Mouse (Mus musculus) embryonic facial prominence, embryonic 11.5 days (tissue): ENCODE data around the gene Gm28729. TPM values are rescaled to one million over a fixed set of nuclear protein-coding genes. Genes with fewer than 3 reads are reported as not detected.

ENCODE experiments used
- ATAC-seq: fragments of 200-750 bp; cut with Nextera tagmentation; replicated peaks from 2 replicates; pipeline ENCODE4 v1.8.0; 2017; ENCODE audit warnings: low read depth; ENCODE audit not compliant: insufficient number of reproducible peaks, low FRiP score, low TSS enrichment
- DNase-seq: peaks from one replicate; pipeline ENCODE4 v3.0.0-alpha.2; 2015; ENCODE audit warnings: low spot score
- H3K27ac ChIP-seq: fragments of 300-500 bp; sonication (generic); replicated peaks from 2 replicates; pipeline ENCODE4 v1.5.1; 2014; ENCODE audit warnings: mild to moderate bottlenecking, low read depth, low read length, control low read depth
- H3K27me3 ChIP-seq: fragments of 300-500 bp; sonication (generic); 2 replicates; pipeline ENCODE4 v1.6.1; 2014; ENCODE audit warnings: mild to moderate bottlenecking, low read length, moderate library complexity, mixed read lengths; ENCODE audit not compliant: control insufficient read depth, insufficient read depth
- H3K36me3 ChIP-seq: fragments of 300-500 bp; sonication (generic); replicated peaks from 2 replicates; pipeline ENCODE4 v1.6.1; 2014; ENCODE audit warnings: low read depth, mild to moderate bottlenecking, low read length, moderate library complexity, mixed read lengths; ENCODE audit not compliant: control insufficient read depth, insufficient read depth
- H3K4me1 ChIP-seq: fragments of 300-500 bp; sonication (generic); 2 replicates; pipeline ENCODE4 v1.6.1; 2014; ENCODE audit warnings: low read length, mixed read lengths; ENCODE audit not compliant: control insufficient read depth, insufficient read depth
- H3K4me2 ChIP-seq: fragments of 300-500 bp; sonication (generic); 2 replicates; pipeline ENCODE4 v1.6.1; 2014; ENCODE audit warnings: low read depth, mild to moderate bottlenecking, control low read depth, low read length, moderate library complexity
- H3K4me3 ChIP-seq: fragments of 300-500 bp; sonication (generic); 2 replicates; pipeline ENCODE4 v1.5.1; 2014; ENCODE audit warnings: low read depth, low read length, control low read depth
- H3K9ac ChIP-seq: fragments of 300-500 bp; sonication (generic); replicated peaks from 2 replicates; pipeline ENCODE4 v1.6.1; 2014; ENCODE audit warnings: mild to moderate bottlenecking, control low read depth, low read length
- H3K9me3 ChIP-seq: fragments of 300-500 bp; sonication (generic); replicated peaks from 2 replicates; pipeline ENCODE4 v1.6.1; 2016; ENCODE audit warnings: mild to moderate bottlenecking, low read length, inconsistent platforms, mixed read lengths; ENCODE audit not compliant: control insufficient read depth
- WGBS: fragments of 180-500 bp; shearing (Covaris S2); extraction: QIAGEN DNeasy Blood & Tissue Kit; methylation state at CpG from one replicate; pipeline ENCODE4 v1.1.7; 2014; 5-methylcytosine and 5-hydroxymethylcytosine counted together
- polyA plus RNA-seq: library from polyadenylated mRNA; unstranded; fragments of >200 nt; fragmentation: Nextera tagmentation; extraction: Ambion mirVana; gene quantifications from 2 replicates; pipeline ENCODE4 v1.2.1, GENCODE M21; 2014

Gm28729 gene
- polyA plus RNA-seq, 1 experiment from 2014 or later: not detected

- Histone ChIP-seq H3K9me3 (no peaks in the 10 kb centered on the region), H3K4me1 (no peaks in the 10 kb centered on the region), H3K4me3 (no peak overlapping the region), H3K36me3 (no peaks in the 10 kb centered on the region), H3K27me3 (no peaks in the 10 kb centered on the region), H3K9ac (no peak overlapping the region), H3K4me2 (no peak overlapping the region), H3K27ac (no peak overlapping the region)
- no peak for ATAC-seq
- DNase-seq: no peak
- whole genome bisulfite sequencing: 93% methylated on average over 8 of the region's 8 CpGs
Observed at GRCm38 (mm10) chr9:96470266-96470974, 54.6 kb downstream of the Gm28729 start.

GRCm38 (mm10) chr9:96469556-96470265, 55.4 kb downstream of the Gm28729 start:
- Histone ChIP-seq H3K9ac (no peak overlapping the region), H3K4me1 (no peaks in the 10 kb centered on the region), H3K27ac (no peak overlapping the region), H3K4me3 (no peak overlapping the region), H3K36me3 (no peaks in the 10 kb centered on the region), H3K27me3 (no peaks in the 10 kb centered on the region), H3K9me3 (no peaks in the 10 kb centered on the region), H3K4me2 (no peak overlapping the region)
- ATAC-seq (no peak), DNase-seq (no peak)
- WGBS: 73% methylated on average over 8 of the region's 8 CpGs

DNA sequence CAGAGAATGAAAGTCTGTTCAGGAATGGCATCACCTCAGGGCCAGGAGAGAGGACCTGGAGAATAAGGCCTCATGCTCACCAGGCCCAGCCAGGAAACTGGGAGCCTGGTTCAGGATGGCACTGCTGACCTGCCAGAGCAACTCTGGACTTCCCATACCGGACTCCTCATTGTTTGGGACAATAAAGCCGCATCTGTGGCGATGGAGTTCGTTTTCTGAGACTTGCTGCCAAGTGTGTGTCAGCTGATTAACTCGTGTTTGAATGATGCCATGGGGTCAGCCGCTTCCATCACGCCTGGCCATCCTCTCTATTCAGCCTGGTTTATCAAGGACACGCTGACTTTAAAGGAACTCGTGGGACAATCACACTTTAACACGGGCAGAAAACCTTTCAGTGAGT, 61.4 kb downstream of the Gm28729 start:
- H3K27me3 ChIP-seq: no peaks in the 10 kb centered on the region
- no peak for DNase-seq
- 87% methylated on average over 10 of the region's 10 CpGs for WGBS

DNA sequence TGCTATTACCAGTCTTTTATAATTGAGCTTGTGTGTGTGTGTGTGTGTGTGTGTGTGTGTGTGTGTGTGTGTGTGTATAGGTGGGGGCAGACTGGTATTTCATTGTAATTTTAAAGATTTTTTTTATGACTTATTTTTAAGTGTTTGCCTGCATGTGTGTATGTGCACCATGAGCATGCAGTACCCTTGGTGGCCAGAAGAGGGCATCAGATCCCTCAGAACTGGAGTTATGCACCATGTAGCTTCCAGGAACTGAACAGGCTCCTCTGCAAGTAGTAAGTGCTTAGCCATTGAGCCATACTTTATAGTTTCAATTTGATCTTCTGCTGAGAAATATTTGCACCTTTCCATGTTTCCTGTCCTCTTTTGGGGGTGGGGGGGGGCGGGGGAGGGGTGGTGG, 63.5 kb downstream of the Gm28729 start:
- Histone ChIP-seq H3K4me3 (no peak overlapping the region), H3K4me1 (no peaks in the 10 kb centered on the region), H3K27me3 (no peaks in the 10 kb centered on the region), H3K9ac (no peak overlapping the region), H3K9me3 (no peaks in the 10 kb centered on the region), H3K27ac (no peak overlapping the region), H3K4me2 (no peak overlapping the region), H3K36me3 (no peaks in the 10 kb centered on the region)
- 40% methylated on average over 1 of the region's 1 CpGs for WGBS
- no peak for DNase-seq
- ATAC-seq: no peak

More for the DNA sequence above, 61.4 kb downstream of the Gm28729 start:
- Histone ChIP-seq H3K4me2 (no peak overlapping the region), H3K9ac (no peak overlapping the region), H3K36me3 (no peaks in the 10 kb centered on the region), H3K4me1 (no peaks in the 10 kb centered on the region), H3K9me3 (no peaks in the 10 kb centered on the region), H3K27ac (no peak overlapping the region), H3K4me3 (no peak overlapping the region)
- no peak for ATAC-seq

- Histone ChIP-seq H3K27ac (no peak overlapping the region), H3K4me3 (no peak overlapping the region), H3K9ac (no peak overlapping the region), H3K4me2 (no peak overlapping the region), H3K4me1 (no peaks in the 10 kb centered on the region), H3K9me3 (no peaks in the 10 kb centered on the region), H3K36me3 (no peaks in the 10 kb centered on the region), H3K27me3 (no peaks in the 10 kb centered on the region)
- ATAC-seq (no peak), DNase-seq (no peak)
- 77% methylated on average over 10 of the region's 10 CpGs for WGBS
Observed at GRCm38 (mm10) chr9:96460117-96460865, 64.8 kb downstream of the Gm28729 start.

- H3K27ac ChIP-seq: no peak overlapping the region
- H3K4me3 ChIP-seq: no peak overlapping the region
- no peak overlapping the region for H3K9ac ChIP-seq
- no peak overlapping the region for H3K4me2 ChIP-seq
- DNase-seq: no peak
- 72% methylated on average over 8 of the region's 8 CpGs for WGBS
- H3K4me1 ChIP-seq: no peaks in the 10 kb centered on the region
- no peaks in the 10 kb centered on the region for H3K9me3 ChIP-seq
- no peaks in the 10 kb centered on the region for H3K36me3 ChIP-seq
- ATAC-seq: no peak
- H3K27me3 ChIP-seq: no peaks in the 10 kb centered on the region
Observed at GRCm38 (mm10) chr9:96455618-96456017, 69.4 kb downstream of the Gm28729 start.

- ATAC-seq (no peak), DNase-seq (no peak)
- Histone ChIP-seq H3K4me3 (no peak overlapping the region), H3K36me3 (no peaks in the 10 kb centered on the region), H3K27me3 (no peaks in the 10 kb centered on the region), H3K27ac (no peak overlapping the region), H3K4me2 (no peak overlapping the region), H3K9me3 (no peaks in the 10 kb centered on the region), H3K9ac (no peak overlapping the region), H3K4me1 (no peaks in the 10 kb centered on the region)
- WGBS: 83% methylated on average over 4 of the region's 4 CpGs
Observed at GRCm38 (mm10) chr9:96452956-96453355, 72.1 kb downstream of the Gm28729 start.
